Mouse (Mus musculus): Measurements from ENCODE around the gene Dstyk.
"Not testable (repeated sequence)": the region's sequence is repeated elsewhere in the genome, so short reads cannot be mapped to it uniquely, and the experiment has no call there.

Dstyk gene

DNA sequence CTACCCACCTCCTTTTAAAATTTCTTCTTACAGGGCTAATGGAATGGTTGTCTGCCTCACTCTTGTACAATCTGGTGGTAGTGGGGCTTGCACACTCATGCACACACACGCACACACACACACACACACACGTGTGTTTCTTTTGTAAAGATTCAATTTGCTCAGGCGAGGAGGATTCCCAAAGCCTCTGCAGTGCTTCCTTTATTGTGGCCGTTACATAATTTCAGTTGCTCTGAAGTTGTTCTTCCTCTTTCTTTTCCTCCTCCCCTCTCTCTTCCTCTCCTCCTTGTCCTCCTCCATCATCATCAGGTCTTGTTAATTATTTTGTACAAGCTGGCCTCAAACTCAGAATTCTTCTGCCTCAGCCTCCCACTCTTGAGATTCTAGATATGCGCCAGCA lies 20.0 kb downstream of the Dstyk start:
- DNase-seq = no peak

DNA sequence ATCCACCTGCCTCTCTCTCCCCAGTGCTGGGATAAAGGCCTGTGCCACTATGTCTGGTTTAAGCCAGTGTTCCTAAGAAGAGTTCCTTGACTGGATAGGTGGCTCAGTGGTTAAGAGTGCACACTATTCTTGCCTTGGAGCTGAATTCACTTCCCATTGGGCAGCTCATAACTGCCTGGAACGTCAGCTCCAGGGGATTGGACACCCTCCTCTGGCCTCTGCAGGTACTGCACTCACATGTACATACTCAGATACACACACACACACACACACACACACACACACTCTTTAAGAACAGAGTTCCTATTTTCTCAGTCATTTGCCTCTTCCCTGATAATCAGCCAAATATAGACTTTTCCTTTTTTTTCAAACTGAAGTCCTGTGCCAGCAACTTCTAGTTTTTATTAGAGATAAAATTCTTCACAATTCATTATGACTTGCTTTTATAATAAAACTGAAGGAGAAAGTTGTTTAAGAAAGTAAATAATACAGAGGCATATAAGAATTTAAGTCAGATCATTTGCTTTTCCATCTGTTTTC lies 23.6 kb downstream of the Dstyk start:
- no peak for DNase-seq

DNA sequence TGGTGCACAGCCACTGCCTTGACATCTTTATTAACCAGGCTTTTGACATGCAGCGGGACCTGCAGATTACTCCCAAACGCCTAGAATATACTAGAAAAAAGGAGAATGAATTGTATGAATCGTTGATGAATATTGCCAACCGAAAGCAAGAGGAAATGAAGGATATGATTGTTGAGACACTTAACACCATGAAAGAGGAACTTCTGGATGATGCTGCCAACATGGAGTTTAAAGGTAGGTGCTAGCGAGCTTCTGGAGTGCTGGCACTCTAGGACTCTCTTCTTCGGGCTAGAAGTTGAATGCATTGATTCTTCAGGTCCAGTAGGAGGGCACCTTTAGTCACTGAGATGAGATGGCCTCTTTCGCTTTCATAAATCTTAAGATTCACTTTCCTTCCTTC lies 32.4 kb downstream of the Dstyk start:
- DNase-seq = no peak

DNA sequence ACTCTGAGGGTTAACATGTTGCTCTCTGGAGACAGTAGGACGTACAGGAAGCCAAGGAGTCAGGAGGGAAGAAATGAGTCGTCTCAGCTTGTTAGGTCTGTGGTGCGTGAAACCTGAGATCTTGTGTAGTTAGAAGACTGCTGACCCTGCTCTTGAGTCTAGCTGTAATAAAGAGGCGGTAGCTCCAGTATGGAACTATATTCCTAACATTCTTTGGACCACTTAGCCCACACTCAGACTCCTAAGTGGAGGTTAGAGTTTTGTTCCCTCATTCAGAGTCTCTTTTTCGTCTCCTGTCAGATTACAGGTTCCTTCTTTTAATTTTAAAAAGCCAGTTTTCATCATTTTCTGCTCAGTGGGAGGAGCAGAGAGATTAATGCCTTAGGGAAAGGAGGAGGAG lies 47.3 kb downstream of the Dstyk start:
- DNase-seq = no peak

DNA sequence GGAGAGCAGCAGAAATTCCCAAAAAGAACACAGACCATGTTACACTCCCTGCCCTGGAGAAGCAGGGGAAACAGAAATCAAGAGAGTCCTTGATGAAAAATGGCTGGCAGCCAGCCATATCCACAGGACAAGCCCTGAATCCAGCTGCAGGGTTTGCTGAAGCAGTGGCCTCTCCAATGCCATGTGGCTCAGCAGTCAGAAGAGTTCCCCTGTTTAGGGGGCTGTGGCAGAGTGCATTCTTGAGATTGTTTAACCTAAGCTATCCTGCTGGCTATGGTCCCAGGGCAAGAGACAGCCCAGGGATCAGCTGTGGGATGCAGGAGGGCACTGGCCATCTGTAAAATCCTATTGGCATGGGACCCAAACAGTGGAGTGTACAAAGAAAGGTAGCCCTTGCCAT lies 51.6 kb downstream of the Dstyk start:
- DNase-seq = no peak

DNA sequence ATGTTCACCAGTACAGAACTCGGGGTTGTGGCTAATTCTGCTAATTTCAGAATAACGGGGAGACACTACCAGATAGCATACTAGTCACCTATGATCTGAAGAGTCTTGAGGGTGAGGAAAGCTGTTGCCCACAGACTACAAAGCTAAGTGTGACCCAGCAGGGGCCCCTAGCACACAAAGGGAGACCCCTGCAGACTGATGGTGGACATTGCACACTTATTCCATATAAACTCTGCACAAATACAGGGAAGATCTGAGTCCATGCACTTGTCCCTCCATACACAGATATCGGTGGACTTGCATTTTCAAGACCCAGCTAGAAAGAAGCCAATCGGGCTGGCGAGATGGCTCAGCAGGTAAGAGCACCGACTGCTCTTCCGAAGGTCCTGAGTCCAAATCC lies 52.2 kb downstream of the Dstyk start:
- no peak for DNase-seq

DNA sequence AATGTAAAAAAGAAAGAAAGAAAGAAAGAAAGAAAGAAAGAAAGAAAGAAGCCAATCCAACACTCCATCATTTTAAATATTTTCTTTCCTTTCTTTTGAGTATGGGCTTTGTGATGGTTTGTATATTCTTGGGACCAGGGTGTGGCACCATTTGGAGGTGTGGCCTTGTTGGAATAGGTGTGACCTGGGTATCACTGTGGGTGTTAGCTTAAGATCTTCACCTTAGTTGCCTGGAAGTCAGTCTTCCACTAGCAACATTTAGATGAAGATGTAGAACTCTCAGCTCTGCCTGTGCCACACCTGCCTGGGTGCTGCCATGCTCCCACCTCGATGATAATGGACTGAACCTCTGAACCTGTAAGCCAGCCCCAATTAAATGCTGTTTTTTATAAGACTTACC lies 52.7 kb downstream of the Dstyk start:
- DNase-seq = not testable (repeated sequence)

DNA sequence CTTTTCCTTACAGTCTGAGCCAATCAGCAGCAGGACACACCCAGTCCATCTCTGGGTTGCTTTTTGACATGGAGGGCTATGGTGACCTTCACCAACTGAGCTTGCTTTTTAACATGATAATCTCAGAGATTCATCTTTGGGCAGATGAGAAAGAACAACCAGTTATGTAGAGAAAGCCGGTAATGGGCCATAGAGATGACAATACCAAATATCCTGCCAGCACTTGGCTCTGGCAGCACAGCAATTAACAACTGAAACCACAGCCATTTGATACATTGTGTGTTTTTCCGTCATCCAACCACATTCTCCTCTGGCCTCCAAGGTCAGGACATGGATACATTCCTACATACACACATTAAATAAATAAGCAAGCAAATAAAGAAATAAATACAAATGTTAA lies 53.7 kb downstream of the Dstyk start:
- DNase-seq = no peak

DNA sequence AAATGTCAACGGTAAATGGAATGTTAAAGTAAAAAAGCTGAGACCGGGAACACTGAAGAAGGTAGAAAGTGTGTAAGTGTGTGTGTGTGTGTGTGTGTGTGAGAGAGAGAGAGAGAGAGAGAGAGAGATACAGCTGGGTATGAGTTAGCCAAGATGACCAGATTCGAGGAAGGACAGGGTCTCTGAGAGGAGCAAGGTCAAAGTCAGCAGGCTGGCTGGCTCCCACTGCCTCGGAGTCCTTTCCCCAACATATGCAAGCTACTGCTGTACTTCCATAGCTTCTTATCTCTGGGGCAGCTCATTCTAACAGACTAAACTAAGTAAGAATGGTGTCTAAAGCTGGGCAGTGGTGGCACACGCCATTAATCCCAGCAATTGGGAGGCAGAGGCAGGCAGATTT lies 54.1 kb downstream of the Dstyk start:
- DNase-seq = no peak

DNA sequence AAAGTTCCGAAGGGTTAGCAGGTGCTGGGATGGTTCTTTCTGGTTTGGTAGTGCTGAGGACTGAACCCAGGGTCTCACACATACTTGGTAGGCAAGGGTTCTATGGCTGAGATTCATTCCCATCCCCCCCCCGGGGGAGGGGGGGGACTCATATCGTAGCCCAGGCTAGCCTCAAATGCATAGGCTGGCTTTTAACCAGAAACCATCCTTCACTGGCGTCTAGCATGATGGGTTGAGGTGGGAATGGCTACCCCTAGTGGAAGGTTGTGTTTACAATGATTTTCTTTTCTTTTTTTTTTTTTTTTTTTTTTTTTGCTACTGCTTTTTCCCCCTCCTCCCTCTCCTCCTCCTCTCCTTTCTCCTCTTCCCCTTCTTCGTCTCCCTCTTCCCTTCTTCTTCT lies 55.2 kb downstream of the Dstyk start:
- no peak for DNase-seq

DNA sequence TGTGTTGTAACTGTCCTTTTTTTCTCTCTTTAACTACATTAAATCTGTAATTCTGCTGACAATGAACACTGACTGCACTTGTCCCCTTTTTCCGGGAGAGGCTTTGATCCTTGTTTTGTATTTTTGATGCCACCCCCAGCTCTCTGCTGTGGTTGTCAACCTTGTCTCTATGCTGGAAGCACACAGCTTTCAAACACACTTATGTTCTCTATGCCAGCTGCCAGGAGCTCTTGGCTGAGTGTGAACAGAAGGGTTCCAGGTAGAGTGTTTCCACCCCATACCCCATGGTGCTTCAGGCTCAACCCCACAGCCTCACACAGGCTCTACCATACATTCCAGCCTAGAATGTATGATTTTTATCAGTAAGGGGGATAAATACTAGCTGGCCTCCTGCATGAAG lies 57.1 kb downstream of the Dstyk start:
- no peak for DNase-seq

DNA sequence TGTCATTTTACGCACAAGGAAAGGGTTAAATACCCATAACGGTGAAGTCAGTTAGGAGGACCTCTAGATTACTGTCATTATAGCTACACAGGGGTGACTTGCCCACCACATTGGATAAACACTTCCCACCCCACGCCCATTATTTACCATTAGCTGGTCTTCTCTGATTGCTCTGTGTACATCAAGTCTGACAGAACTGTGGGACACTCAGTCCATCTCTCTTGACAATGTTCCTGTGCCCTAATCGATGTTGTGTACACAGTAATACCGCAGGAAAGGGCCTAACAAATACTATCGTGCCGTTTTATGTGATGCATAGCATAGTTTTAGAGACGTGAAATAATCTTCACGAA lies 59.2 kb downstream of the Dstyk start:
- DNase-seq = no peak

DNA sequence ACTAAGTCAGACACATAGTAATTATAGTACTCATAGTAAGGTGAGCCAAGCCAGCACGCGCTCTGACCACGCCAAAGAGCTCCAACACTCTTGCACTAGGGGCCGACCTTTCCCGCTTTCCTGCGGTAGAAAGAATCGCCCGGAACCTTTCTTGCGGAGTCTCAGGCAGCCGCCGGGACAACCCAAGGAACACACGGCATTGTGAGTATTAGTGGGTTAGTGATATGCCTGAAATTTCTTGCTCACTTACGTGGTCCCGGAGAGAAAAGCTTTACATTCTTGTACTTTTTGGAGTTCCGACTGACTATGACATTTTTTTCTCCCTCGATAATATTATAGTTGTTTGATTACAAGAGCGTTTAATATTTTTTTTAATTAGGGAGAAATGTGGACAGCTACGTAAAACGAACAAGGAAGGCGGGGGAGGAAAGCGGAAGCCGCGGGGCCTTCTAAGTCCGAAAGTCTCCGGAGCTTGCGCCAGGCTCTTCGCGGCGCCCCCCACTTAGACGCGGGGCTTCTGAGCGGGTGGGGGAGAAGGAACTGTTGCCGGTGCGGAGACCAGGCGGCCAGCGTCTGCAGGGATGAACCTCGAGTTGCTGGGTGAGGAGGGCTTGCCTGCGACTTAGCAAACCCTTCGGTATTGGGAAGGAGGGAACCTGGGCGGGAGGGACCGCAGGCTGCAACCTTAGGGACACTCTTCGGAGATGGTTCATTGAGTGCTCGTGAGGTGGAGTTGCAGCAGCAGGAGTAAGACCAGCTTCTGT lies 59.8 kb downstream of the Dstyk start, which contains the start of gene Rbbp5:
TSS of gene Rbbp5 (plus strand) at position 438 of the 764 bp plus-strand sequence.
- DNase-seq = peak; percentile 90

DNA sequence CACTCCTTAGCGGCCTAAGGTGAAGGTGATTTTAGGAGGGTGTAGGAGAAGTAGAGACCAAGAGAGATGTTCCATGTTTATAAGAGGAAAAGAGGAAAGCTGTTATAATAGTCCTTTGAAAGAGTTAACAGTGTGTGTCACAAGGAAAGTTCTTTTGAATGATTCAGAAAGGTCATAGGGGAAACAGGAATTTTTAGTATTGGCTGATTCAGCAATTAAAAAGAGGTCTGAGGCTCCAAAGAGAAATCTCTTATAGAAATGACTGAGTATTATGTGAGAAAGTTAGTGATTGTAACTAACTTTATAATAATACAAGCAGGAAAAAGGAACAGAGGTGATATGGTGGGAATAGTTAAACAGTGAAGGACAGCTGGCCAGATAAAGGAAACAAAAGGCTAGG lies 62.1 kb downstream of the Dstyk start:
- DNase-seq = no peak

DNA sequence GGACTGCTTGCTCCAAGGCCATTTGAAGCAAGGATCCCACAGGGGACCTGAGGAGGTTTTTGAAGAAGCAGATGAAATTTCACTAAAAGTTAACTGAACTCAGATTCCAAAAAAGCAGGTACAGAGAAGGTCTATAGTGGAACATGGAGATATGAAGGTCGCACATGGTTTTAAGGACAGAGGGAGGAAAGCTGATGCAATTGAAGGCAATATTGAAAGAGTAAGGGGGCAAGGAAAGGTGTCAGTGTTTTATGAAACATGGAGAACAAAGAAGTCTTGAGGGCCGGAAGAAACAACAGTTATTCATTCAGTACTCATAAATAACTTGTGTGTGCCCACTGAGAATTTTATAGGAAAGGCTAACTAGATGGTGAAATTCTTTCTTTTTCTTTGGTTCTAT lies 64.3 kb downstream of the Dstyk start:
- DNase-seq = no peak

DNA sequence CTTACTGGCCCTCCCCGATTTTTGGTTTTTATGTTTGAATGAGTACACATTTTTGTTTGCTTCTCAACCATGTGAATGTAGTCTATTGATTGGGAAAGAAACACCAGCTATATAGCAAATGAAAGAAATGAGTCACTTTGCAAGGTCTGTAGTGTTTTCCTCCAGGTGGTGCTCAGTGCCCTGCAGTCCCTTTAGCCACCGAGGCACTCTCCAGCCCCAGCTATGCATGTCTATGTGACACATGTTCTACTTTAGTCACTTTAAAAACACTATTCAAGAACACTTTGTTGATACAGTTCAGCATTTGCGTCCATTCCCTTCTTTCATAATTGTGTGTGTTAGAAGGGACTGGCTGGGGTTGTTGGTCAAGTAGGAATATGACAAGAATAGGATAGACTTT lies 65.9 kb downstream of the Dstyk start:
- DNase-seq = no peak

DNA sequence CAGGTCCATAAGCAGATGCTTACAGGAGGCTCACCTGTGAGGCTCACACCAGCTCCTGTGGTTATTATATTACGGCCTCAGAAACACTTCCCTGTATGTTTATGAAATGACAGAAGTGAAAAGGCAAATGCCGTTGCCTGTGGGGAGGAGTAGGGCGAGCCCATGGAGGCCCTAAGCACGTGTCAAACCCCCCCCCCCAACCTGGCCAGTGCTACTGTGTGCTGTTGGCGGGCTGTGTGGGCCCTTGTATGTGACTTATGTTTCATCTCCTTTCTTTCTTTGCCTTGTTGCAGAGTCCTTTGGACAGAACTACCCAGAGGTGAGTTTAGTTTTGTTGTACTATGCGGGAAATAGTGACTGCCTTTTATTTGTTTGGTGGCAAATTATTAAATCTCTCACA lies 66.4 kb downstream of the Dstyk start:
- DNase-seq = no peak

DNA sequence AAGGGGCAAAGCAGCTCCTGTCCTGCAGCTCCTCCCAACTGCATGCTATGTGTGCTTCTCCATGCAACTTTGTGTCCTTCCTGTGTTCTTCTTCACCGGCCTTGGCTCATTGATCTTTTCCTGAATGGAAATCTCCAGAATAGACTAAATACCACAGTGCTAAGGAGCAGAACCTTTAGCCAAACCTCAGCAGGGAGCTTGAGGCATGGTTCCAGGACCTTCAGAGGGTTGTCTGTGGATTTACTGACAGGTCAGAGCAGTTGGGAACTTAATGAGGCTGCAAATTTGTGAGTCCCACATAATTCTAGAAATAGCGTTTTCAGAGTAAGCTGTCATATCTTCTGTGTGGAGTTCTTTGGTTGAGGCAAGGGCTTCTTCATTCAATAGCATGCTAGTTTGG lies 83.2 kb downstream of the Dstyk start:
- no peak for DNase-seq

DNA sequence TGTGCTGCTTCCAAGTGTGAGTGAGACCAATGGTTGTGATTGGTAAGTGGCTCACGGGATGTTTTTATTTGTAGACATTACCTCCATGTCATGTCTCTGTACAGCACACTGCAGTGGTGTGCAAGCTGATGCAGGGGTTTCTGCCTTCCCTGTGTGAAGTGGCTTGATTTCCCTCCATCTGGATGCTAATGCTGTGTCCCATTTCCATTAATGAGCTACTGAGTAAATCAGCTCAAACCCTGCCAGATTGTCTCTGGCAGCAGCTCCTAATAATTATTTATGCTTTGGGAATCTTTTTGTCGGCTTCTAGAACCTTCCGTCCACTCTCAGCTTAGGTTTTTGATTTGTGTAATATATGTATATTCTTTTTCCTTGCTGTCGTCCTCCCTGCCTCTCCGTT lies 87.8 kb downstream of the Dstyk start:
- DNase-seq = no peak

DNA sequence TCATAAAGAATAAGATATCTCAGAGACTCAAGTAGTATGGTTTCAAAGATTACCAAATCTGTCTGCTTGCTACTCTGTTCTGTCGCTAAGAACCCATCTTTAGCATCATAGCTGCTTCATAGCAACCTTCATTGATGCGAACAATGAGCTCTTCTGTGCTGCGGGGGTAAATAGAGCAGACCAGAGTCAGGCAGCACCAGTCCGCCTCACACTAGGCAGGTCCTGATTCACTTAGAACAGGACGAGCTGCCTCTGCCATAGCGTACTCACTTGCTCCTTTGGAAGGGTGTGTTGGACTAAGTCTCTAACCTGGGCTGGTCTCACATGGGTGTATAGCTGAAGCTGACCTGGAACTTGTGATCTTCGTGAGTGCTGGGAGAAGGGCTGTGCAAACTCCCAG lies 88.7 kb downstream of the Dstyk start, which contains the start of gene Tmem81:
TSS of gene Tmem81 (plus strand) at position 173 of the 400 bp plus-strand sequence.
- DNase-seq = no peak

DNA sequence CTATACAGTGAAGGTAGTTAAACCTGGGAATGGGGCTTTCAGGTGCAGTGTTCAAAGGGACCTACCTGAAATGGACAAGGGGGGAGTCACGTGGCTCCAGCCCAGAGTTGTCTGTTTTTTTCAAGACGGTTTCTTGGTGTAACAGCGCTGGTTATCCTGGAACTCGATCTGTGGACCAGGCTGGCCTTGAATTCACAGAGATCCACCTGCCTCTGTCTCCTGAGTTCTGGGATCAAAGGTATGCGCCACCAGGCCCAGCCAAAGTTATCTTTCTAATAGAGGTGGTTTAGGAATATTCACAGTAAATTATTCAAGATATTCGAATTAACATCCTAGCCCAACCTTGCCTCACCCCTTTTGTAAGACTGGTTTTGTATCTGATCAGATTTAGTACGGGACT lies 89.3 kb downstream of the Dstyk start:
- DNase-seq = no peak

DNA sequence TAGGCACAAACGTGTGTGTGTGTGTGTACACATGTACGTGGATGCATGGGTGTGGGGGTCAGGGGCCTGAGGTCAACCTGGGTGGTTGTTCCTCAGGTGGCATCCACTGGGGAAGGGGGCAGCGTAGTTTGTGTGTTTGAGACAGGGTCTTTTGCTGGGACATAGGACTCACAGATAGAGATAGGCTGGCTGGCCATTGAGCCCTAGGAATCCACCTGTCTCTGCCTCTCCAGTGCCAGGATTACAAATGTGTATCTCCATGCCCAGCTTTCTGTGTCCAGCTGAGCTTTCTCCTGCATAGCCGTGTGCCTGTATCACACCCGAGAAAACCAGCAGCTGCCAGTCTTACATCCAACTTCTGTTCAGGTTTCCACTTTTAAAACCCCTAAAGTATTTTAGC lies 92.4 kb downstream of the Dstyk start:
- DNase-seq = peak; percentile 39

DNA sequence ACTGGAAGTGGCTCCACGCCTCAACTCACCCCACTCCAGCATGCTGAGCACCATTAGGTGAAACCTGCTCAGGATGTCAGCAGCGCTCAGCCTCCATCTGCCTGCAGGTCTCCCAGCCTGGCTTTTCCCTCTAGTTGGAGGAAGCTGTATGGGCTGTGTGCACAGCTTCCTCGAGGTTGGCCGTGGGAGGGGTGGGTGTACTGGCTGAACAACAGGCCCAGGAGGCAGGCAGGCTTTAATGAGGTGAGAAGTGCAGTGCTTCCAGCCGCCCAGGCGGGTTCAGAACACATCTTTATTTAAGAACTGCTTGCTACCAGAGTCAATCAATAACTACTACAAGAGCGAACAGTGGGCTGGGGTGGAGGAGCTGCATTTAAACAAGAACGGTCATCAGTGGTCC lies 94.2 kb downstream of the Dstyk start:
- peak; percentile 39 for DNase-seq

DNA sequence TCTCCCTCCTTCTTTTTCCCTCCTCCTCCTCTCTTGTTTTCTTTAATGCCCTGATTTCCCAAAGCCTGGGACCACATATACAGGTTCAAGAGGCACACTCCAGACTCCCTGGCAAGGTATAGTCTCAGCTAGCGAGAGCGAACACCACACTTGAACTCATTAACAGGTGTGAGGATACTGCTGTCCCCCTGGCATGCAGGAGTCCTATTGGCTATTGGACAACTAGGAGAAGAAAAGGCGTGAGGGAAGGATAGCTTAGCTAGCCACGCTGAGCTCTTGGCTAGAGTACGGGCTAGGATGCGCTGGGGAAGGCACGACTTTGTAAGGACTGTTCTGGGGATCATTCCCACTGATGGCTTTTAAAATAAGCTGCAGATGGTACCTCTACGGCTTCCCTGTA lies 94.8 kb downstream of the Dstyk start:
- no peak for DNase-seq

DNA sequence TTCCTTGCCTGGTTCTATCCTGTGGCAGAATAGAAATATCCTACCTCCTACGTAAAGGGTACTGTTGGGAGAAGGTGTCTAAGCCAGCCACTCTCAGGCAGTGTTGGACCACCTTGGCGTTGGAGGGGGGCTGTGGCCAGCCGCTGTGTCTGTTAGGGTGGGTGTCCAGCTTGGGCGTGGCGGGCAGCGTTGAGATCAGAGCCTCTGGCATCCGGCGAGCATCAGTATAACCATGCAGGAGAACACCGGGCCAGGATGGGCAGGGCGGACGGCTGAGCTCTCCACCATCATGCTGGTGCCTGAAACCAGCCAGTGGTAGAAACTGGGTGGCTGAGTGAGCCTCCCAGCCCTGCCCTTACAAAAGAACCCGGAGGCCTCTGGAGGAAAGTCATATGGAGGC lies 98.0 kb downstream of the Dstyk start:
- DNase-seq = no peak
